Mouse (Mus musculus) lung, adult 10 weeks (tissue): Measurements from ENCODE around the gene H2-M2. TPM values are rescaled to one million over a fixed set of nuclear protein-coding genes. Genes with fewer than 3 reads are reported as not detected.

Experiments used
- polyA plus RNA-seq: library from polyadenylated mRNA; stranded (reverse); fragments of 350-450 nt; fragmentation: Illumina TruSeq; extraction: RNeasy Lipid Tissue Mini Kit (QIAGEN cat#74804); gene quantifications from one replicate; pipeline ENCODE4 v1.2.3, GENCODE M21; 2014; ENCODE audit warnings: low read depth, low replicate concordance; ENCODE audit not compliant: insufficient read depth

The H2-M2 gene
- polyA plus RNA-seq, result 0.43 TPM

DNA sequence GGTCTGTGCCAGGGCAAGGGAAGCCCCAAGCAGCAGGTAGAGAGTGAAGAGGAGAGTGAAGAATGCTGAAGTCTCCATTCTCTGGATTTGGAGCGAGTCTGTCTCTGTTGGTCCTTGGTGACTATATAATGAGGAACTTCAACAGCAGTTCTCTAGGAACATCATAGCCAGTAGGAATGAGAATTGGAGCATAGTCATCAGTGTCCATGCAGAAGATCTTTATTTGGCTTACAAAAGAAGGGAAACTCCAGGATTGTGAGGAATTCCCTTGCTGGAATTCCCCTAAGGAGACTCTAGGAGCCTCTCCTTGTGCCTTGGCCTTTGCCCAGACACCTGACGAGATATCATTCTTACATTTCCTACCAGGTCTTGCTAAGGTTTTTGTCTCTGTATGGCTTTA, at the start of gene H2-M2:
TSS of gene H2-M2 (minus strand) at position 101 of the 400 bp plus-strand sequence.

GRCm38 (mm10) chr17:37507730-37508129, 24.4 kb upstream of the H2-M2 start, which contains the start of gene Olfr111:
Olfr111 (plus strand) TSS chr17:37508030.

GRCm38 (mm10) chr17:37491930-37492518, 8.7 kb upstream of the H2-M2 start, which contains the start of gene Olfr110:
Olfr110 (plus strand) TSS chr17:37492468.

GRCm38 (mm10) chr17:37458616-37459015, 24.7 kb downstream of the H2-M2 start, which contains the start of gene Olfr109:
Olfr109 (plus strand) TSS chr17:37458916.

DNA sequence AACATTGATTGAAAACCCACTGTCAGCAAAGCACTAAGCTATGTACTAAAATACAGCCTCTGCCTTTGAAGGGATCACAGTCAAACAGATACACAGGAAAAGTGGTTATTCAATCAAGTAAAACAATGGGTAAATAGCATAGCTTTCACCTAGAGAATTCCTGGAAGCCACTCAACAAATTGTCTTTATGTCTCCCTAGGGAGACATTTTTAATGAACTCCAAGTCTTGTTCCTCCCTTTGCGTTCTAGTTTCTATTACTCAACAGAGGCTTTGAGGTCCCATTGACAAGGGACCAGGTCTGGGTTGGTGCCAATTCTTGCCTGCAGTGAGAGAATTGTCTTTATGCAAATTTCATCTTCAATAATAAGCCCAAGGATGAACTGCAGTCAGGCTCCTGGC, 38.2 kb downstream of the H2-M2 start, which contains the start of gene Olfr108:
TSS of gene Olfr108 (plus strand) at position 301 of the 400 bp plus-strand sequence.

Other genes starting within 250 kb of the H2-M2 start
- not detected for gene Olfr97, start 246.2 kb downstream of the H2-M2 start, polyA plus RNA-seq
- not detected for gene Olfr98, start 219.8 kb downstream of the H2-M2 start, polyA plus RNA-seq
- 21.8 TPM for gene H2-M3, start 213.3 kb downstream of the H2-M2 start, polyA plus RNA-seq
- not detected for gene Olfr99, start 200.1 kb downstream of the H2-M2 start, polyA plus RNA-seq
- not detected for gene Olfr101, start 179.2 kb downstream of the H2-M2 start, polyA plus RNA-seq
- gene Olfr102, start 166.5 kb downstream of the H2-M2 start, polyA plus RNA-seq, result not detected
- not detected for gene Olfr103, start 143.9 kb downstream of the H2-M2 start, polyA plus RNA-seq
- not detected for gene Olfr104-ps, start 124.0 kb downstream of the H2-M2 start, polyA plus RNA-seq
- gene Olfr105-ps, start 104.5 kb downstream of the H2-M2 start, polyA plus RNA-seq, result not detected
- not detected for gene Olfr106-ps, start 93.2 kb downstream of the H2-M2 start, polyA plus RNA-seq
- gene Olfr107, start 84.3 kb downstream of the H2-M2 start, polyA plus RNA-seq, result not detected
- gene Olfr108, start 38.1 kb downstream of the H2-M2 start, polyA plus RNA-seq, result not detected
- gene Olfr109, start 24.6 kb downstream of the H2-M2 start, polyA plus RNA-seq, result not detected
- not detected for gene Olfr110, start 8.9 kb upstream of the H2-M2 start, polyA plus RNA-seq
- gene Olfr111, start 24.5 kb upstream of the H2-M2 start, polyA plus RNA-seq, result not detected
- gene Olfr112, start 85.9 kb upstream of the H2-M2 start, polyA plus RNA-seq, result not detected
- not detected for gene Olfr113, start 94.1 kb upstream of the H2-M2 start, polyA plus RNA-seq
- gene Olfr114, start 109.2 kb upstream of the H2-M2 start, polyA plus RNA-seq, result not detected
- not detected for gene Olfr115, start 143.6 kb upstream of the H2-M2 start, polyA plus RNA-seq
- gene Olfr116, start 143.6 kb upstream of the H2-M2 start, polyA plus RNA-seq, result not detected
- gene Olfr117, start 180.2 kb upstream of the H2-M2 start, polyA plus RNA-seq, result not detected
- not detected for gene Olfr118, start 183.4 kb upstream of the H2-M2 start, polyA plus RNA-seq
- gene Olfr119, start 213.0 kb upstream of the H2-M2 start, polyA plus RNA-seq, result not detected
- gene Olfr120, start 238.3 kb upstream of the H2-M2 start, polyA plus RNA-seq, result not detected